Mouse (Mus musculus) thymus, postnatal 4 days (tissue): ENCODE data around the gene Usp48.

Source experiments
- DNase-seq: peaks from one replicate; pipeline ENCODE4 v3.0.0; 2021

Usp48 gene

GRCm38 (mm10) chr4:137610256-137610655 is 16.7 kb downstream of the Usp48 start:
- DNase-seq, result no peak

GRCm38 (mm10) chr4:137622847-137623246 is 29.3 kb downstream of the Usp48 start:
- no peak for DNase-seq

- DNase-seq, result no peak
Observed at GRCm38 (mm10) chr4:137627476-137628235, 34.1 kb downstream of the Usp48 start.

GRCm38 (mm10) chr4:137628400-137628799 is 34.8 kb downstream of the Usp48 start:
- no peak for DNase-seq

GRCm38 (mm10) chr4:137629354-137629753 is 35.8 kb downstream of the Usp48 start:
- no peak for DNase-seq

GRCm38 (mm10) chr4:137630153-137630552 is 36.6 kb downstream of the Usp48 start:
- no peak for DNase-seq

GRCm38 (mm10) chr4:137631596-137631995 is 38.0 kb downstream of the Usp48 start:
- DNase-seq, result no peak

- DNase-seq, result no peak
Observed at GRCm38 (mm10) chr4:137633394-137633793, 39.8 kb downstream of the Usp48 start.

- DNase-seq, result no peak
Observed at GRCm38 (mm10) chr4:137636597-137636996, 43.0 kb downstream of the Usp48 start.

GRCm38 (mm10) chr4:137641556-137641955 is 48.0 kb downstream of the Usp48 start:
- DNase-seq, result no peak

- DNase-seq, result no peak
Observed at GRCm38 (mm10) chr4:137642101-137642500, 48.5 kb downstream of the Usp48 start.

- no peak for DNase-seq
Observed at GRCm38 (mm10) chr4:137643459-137643858, 49.9 kb downstream of the Usp48 start.

- DNase-seq, result no peak
Observed at GRCm38 (mm10) chr4:137646262-137646661, 52.7 kb downstream of the Usp48 start.

GRCm38 (mm10) chr4:137647648-137648047 is 54.1 kb downstream of the Usp48 start:
- DNase-seq, result no peak

GRCm38 (mm10) chr4:137648230-137648629 is 54.7 kb downstream of the Usp48 start:
- DNase-seq, result no peak

GRCm38 (mm10) chr4:137650912-137651311 is 57.4 kb downstream of the Usp48 start:
- no peak for DNase-seq

GRCm38 (mm10) chr4:137652835-137653346 is 59.3 kb downstream of the Usp48 start:
- DNase-seq, result no peak

GRCm38 (mm10) chr4:137655241-137656031 is 61.9 kb downstream of the Usp48 start:
- no peak for DNase-seq

GRCm38 (mm10) chr4:137657674-137658073 is 64.1 kb downstream of the Usp48 start:
- DNase-seq, result no peak

- DNase-seq, result no peak
Observed at GRCm38 (mm10) chr4:137659541-137659940, 66.0 kb downstream of the Usp48 start.

- no peak for DNase-seq
Observed at GRCm38 (mm10) chr4:137660364-137661077, 67.0 kb downstream of the Usp48 start.

GRCm38 (mm10) chr4:137661078-137661450 is 67.5 kb downstream of the Usp48 start:
- no peak for DNase-seq

- DNase-seq, result no peak
Observed at GRCm38 (mm10) chr4:137661547-137661946, 68.0 kb downstream of the Usp48 start.
